Mouse (Mus musculus) forebrain, embryonic 11.5 days (tissue): ENCODE measurements at regions not wholly inside any gene's neighbourhood (a gene's known extent, or its start where the extent isn't known, plus 50 kb on each side); places are given as distances from the start of the nearest gene placed in this dataset.
A peak's percentile ranks its signal among the peaks of the same experiment; 100 is the strongest.

Experiments used
- ATAC-seq: fragments of 200-750 bp; cut with Nextera tagmentation; replicated peaks from 2 replicates; pipeline ENCODE4 v1.8.0; 2017; ENCODE audit warnings: moderate TSS enrichment; ENCODE audit not compliant: low FRiP score
- DNase-seq: peaks from one replicate; pipeline ENCODE4 v3.0.0-alpha.2; 2017; ENCODE audit warnings: low spot score
- H3K27ac ChIP-seq: fragments of 300-500 bp; sonication (generic); 2 replicates; pipeline ENCODE4 v1.5.1; 2014; ENCODE audit warnings: low read depth, low read length
- H3K27me3 ChIP-seq: fragments of 300-500 bp; sonication (generic); 2 replicates; pipeline ENCODE4 v1.6.1; 2014; ENCODE audit warnings: mild to moderate bottlenecking, low read length, mixed read lengths; ENCODE audit not compliant: control insufficient read depth, insufficient read depth
- H3K36me3 ChIP-seq: fragments of 300-500 bp; sonication (generic); 2 replicates; pipeline ENCODE4 v1.6.1; 2014; ENCODE audit warnings: mild to moderate bottlenecking, low read length, moderate library complexity, mixed read lengths; ENCODE audit not compliant: control insufficient read depth, insufficient read depth
- H3K4me1 ChIP-seq: fragments of 300-500 bp; sonication (generic); replicated peaks from 2 replicates; pipeline ENCODE4 v1.6.1; 2014; ENCODE audit warnings: low read length, mixed read lengths; ENCODE audit not compliant: control insufficient read depth, insufficient read depth
- H3K4me2 ChIP-seq: fragments of 300-500 bp; sonication (generic); 2 replicates; pipeline ENCODE4 v1.6.1; 2014; ENCODE audit warnings: low read depth, mild to moderate bottlenecking, low read length, moderate library complexity, mixed read lengths; ENCODE audit not compliant: severe bottlenecking
- H3K4me3 ChIP-seq: fragments of 300-500 bp; sonication (generic); 2 replicates; pipeline ENCODE4 v1.5.1; 2014; ENCODE audit warnings: low read depth, low read length
- H3K9ac ChIP-seq: fragments of 300-500 bp; sonication (generic); 2 replicates; pipeline ENCODE4 v1.6.1; 2014; ENCODE audit warnings: low read length
- H3K9me3 ChIP-seq: fragments of 300-500 bp; sonication (generic); 2 replicates; pipeline ENCODE4 v1.6.1; 2016; ENCODE audit warnings: low read length, mixed read lengths; ENCODE audit not compliant: control insufficient read depth
- WGBS: fragments of 180-500 bp; shearing (Covaris S2); extraction: QIAGEN DNeasy Blood & Tissue Kit; methylation state at CpG from one replicate; pipeline ENCODE4 v1.1.7; 2014; 5-methylcytosine and 5-hydroxymethylcytosine counted together

DNA sequence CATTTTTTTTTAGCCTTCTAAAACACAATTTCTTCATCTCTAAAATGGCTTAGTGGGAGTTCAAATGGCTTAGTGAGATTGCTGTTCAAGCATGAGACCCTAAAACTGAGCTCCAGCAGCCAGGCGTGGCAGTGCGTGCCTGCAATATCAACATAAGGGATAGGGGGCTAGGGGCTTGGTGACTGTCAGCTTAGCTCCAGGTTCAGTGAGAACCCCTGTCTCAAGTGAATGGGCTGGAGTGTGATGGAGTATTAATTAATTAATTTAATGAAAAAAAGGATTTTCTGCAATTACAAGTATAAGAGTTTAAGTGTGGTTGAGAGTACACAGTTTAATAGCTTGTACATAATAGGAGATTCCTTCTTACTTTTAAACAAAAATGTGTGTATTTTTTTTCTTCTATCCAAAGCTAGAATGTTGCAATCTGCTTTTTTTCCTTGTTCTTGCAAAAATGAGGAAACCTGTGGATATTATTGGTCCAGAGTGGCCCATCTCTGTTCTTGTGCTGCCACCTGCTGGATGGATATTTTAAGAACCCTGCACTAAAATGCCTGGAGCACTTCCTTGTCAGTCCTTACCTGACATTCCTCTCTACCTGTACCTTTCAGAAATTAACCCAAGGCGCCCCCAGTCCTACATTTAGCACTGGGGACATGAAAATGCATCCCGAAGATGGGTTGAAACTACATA is 54.0 kb upstream of the Usp47 start:
- no peak for ATAC-seq
- WGBS: 52% methylated on average over 4 of the region's 4 CpGs
- Histone ChIP-seq H3K36me3 (no peaks in the 10 kb centered on the region), H3K9me3 (no peaks in the 10 kb centered on the region), H3K27ac (no peak overlapping the region), H3K4me3 (no peak overlapping the region), H3K4me2 (no peak overlapping the region), H3K9ac (no peak overlapping the region), H3K27me3 (no peaks in the 10 kb centered on the region), H3K4me1 (no peaks in the 10 kb centered on the region)
- DNase-seq: peak; percentile 75

DNA sequence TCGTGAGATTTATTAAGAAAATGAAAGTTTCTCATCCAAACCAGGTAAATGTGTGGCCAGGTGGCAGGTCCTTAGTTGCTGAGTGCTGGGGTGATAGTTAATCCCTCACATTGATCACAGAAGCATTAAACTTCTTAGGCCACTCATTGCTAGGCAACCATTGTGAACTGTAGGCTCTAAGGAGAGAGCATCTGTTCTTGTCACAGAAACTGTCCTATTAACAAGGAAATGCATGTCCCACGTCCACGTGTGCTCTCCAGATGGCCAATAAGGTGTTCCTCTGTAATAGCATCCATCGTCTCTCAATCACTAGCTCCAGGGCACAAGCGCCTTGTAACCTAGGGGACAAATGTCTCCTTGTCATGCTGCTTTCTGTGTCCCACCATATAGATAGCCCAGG is 55.0 kb upstream of the Usp47 start:
- H3K4me1 ChIP-seq: no peaks in the 10 kb centered on the region
- 58% methylated on average over 5 of the region's 5 CpGs for WGBS
- no peak overlapping the region for H3K27ac ChIP-seq
- H3K4me2 ChIP-seq: no peak overlapping the region
- no peak overlapping the region for H3K9ac ChIP-seq
- no peaks in the 10 kb centered on the region for H3K36me3 ChIP-seq
- no peak for ATAC-seq
- DNase-seq: no peak
- H3K27me3 ChIP-seq: no peaks in the 10 kb centered on the region
- no peak overlapping the region for H3K4me3 ChIP-seq
- H3K9me3 ChIP-seq: no peaks in the 10 kb centered on the region

DNA sequence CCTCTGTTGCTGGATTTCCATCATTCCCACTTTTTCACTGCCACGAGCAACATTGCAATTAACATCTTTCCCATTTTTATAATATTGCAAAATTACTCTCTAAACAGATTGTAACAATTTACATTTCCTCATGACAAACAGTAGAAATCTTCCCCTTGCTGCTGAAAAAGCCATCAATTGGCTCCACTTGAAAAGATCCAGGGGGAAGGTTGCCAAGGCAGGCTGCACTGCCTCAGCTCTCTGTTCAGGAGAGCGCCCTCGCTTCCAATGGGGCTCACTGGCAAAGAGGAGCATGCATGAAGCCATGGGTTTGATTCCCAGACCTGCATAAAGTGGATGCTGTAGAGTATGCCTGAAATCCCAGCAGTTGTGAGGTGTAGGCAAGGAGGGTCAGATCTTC is 56.6 kb upstream of the Usp47 start:
- Histone ChIP-seq H3K9me3 (no peaks in the 10 kb centered on the region), H3K9ac (no peak overlapping the region), H3K4me3 (no peak overlapping the region), H3K36me3 (no peaks in the 10 kb centered on the region), H3K4me2 (no peak overlapping the region), H3K27me3 (no peaks in the 10 kb centered on the region), H3K27ac (no peak overlapping the region), H3K4me1 (no peaks in the 10 kb centered on the region)
- 89% methylated on average over 3 of the region's 3 CpGs for WGBS
- ATAC-seq (no peak), DNase-seq (no peak)

DNA sequence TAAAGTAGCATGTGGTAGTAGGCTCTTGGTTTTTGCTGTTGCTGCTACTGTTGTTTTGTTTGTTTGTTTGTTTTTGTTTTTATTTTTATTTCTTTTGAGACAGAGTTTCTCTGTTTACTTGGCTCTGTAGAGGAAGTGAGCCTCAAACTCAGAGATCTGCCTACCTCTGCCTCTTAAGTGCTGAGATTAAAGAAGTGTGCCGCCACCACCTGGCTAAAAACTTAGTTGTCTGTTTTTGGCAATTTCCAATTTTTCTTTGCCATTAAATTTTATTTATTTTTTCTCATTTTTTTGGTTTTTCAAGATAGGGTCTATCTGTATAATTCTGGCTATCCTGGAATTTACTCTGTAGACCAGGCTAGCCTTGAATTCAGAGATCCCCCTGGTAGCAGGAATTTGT is 59.3 kb upstream of the Usp47 start:
- H3K4me1 ChIP-seq: no peaks in the 10 kb centered on the region
- H3K4me3 ChIP-seq: no peak overlapping the region
- no peak overlapping the region for H3K9ac ChIP-seq
- DNase-seq: no peak
- no peak for ATAC-seq
- 89% methylated on average over 1 of the region's 1 CpGs for WGBS
- H3K36me3 ChIP-seq: no peaks in the 10 kb centered on the region
- no peaks in the 10 kb centered on the region for H3K9me3 ChIP-seq
- no peak overlapping the region for H3K27ac ChIP-seq
- no peak overlapping the region for H3K4me2 ChIP-seq
- no peaks in the 10 kb centered on the region for H3K27me3 ChIP-seq

DNA sequence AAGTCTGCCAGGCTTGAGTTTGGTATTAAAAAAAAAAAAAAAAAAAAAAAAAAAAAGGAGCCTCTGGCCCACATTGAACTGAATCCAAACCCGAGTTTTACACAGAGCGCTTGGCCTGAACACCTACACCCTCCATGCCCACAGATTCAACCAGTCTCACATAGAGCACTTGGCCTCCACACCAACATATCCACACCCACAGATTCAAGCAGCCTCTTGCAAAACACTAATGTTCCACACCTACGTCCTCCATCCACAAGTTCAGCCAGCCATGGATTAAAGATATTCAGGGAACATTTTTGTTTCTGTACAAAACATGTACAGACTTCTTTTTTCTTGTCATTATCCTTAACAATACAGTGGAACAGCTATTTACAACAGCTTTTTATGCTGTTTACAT is 63.3 kb upstream of the Usp47 start:
- no peaks in the 10 kb centered on the region for H3K27me3 ChIP-seq
- no peaks in the 10 kb centered on the region for H3K4me1 ChIP-seq
- no peak overlapping the region for H3K9ac ChIP-seq
- no peak for ATAC-seq
- no peaks in the 10 kb centered on the region for H3K36me3 ChIP-seq
- no peak overlapping the region for H3K27ac ChIP-seq
- H3K4me2 ChIP-seq: no peak overlapping the region
- 90% methylated on average over 3 of the region's 3 CpGs for WGBS
- no peak for DNase-seq
- H3K9me3 ChIP-seq: no peaks in the 10 kb centered on the region
- H3K4me3 ChIP-seq: no peak overlapping the region

DNA sequence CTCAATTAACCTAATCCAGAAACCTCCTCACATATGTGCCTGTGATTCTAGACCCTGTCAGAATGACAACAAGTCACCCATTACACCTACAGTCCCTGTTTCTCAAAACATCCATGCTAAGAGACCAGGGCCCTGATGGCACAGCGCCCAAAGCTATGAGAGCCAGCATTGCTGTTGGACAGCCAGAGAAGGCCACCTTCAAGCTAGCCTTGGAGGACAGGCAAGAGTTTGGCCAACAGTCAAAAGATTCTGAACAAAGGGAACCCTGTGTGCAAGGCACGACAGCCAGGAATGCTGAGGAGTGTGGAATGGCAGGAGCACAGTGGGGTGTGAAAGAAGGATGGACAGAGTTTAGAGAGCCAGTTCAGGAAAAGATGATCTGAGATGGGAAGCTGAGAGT is 66.6 kb upstream of the Usp47 start:
- Histone ChIP-seq H3K9me3 (no peaks in the 10 kb centered on the region), H3K9ac (no peak overlapping the region), H3K36me3 (no peaks in the 10 kb centered on the region), H3K4me1 (no peaks in the 10 kb centered on the region), H3K27me3 (no peaks in the 10 kb centered on the region), H3K4me3 (no peak overlapping the region), H3K4me2 (no peak overlapping the region), H3K27ac (no peak overlapping the region)
- DNase-seq (no peak), ATAC-seq (no peak)
- WGBS: 75% methylated on average over 2 of the region's 2 CpGs

DNA sequence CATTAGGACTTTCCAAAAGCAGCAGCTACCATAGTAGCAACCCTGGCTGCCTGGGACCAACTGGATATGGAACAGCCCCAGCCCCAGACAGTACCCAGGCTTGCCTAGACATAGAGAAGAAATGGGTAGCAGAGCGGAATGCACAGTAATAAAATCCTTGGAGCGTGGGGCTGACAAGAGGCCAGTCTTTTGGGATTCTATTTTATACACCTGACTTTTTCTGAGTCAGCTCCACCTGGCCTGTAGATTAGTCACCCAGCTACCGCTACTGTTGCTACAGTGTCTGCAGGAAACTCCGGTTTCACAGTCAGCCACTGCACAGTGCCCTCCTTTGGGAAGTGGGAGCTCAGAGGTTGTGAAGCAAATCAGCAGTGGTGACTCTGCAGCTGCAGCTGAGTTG is 83.7 kb upstream of the Usp47 start:
- Histone ChIP-seq H3K9me3 (no peaks in the 10 kb centered on the region), H3K27ac (no peak overlapping the region), H3K27me3 (no peaks in the 10 kb centered on the region), H3K4me3 (no peak overlapping the region), H3K4me1 (no peaks in the 10 kb centered on the region), H3K4me2 (no peak overlapping the region), H3K9ac (no peak overlapping the region), H3K36me3 (no peaks in the 10 kb centered on the region)
- DNase-seq (no peak), ATAC-seq (no peak)
- 89% methylated on average over 4 of the region's 4 CpGs for WGBS

DNA sequence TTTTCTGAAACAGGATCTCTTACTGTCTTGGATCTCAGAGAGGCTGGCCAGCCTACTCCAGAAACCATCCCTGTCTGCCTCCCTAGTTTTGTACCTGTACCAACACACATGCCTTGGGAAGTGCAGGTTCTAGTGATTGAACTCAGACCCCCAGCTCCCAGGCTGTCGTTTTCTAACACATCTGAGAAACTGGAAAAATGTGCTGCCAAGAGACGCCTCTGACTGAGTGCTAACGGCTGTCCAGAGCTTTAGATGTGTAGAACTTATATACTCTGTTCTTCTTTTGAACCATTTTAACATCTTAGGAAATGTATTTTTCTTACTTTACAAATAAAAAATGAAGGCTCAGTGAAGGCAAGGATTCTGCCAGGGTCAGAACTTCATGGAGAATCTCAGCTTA is 85.8 kb upstream of the Usp47 start:
- ATAC-seq (no peak), DNase-seq (no peak)
- H3K9me3 ChIP-seq: no peaks in the 10 kb centered on the region
- no peaks in the 10 kb centered on the region for H3K4me1 ChIP-seq
- H3K27me3 ChIP-seq: no peaks in the 10 kb centered on the region
- H3K4me2 ChIP-seq: no peak overlapping the region
- H3K4me3 ChIP-seq: no peak overlapping the region
- H3K36me3 ChIP-seq: no peaks in the 10 kb centered on the region
- WGBS: 87% methylated on average over 3 of the region's 3 CpGs
- H3K27ac ChIP-seq: no peak overlapping the region
- H3K9ac ChIP-seq: no peak overlapping the region

DNA sequence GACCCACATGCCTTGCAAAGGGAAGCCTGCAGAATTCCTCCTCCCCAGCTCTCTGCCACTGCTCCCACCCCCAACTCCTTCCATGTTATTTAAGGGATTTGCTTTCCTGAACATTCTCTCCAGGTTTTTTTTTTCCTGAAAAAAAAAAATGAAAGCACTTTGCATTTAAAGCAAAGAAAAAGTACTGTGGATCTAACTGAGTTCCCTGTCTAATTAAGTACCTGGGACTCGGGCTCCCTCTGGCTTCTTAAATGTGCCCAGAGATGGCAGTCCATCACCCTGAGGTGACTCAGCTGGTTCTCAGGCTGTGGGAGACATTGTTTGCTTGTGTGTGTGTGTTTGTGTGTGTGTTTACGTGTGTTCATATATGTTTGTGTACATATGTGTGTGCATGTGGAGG is 86.2 kb upstream of the Usp47 start:
- Histone ChIP-seq H3K27me3 (no peaks in the 10 kb centered on the region), H3K27ac (no peak overlapping the region), H3K4me1 (no peaks in the 10 kb centered on the region), H3K36me3 (no peaks in the 10 kb centered on the region), H3K9ac (no peak overlapping the region), H3K9me3 (no peaks in the 10 kb centered on the region), H3K4me3 (no peak overlapping the region), H3K4me2 (no peak overlapping the region)
- no peak for DNase-seq
- WGBS: 92% methylated on average over 2 of the region's 2 CpGs
- ATAC-seq: no peak
